Mouse (Mus musculus) forebrain, postnatal 0 days (tissue): ENCODE results near the gene Ide. TPM values are rescaled to one million over a fixed set of nuclear protein-coding genes. Genes with fewer than 3 reads are reported as not detected.
A peak's percentile ranks its signal among the peaks of the same experiment; 100 is the strongest.

Experiments
- ATAC-seq: fragments of 200-750 bp; cut with Nextera tagmentation; 2 replicates; pipeline ENCODE4 v1.8.0; 2017; ENCODE audit warnings: mild to moderate bottlenecking, moderate library complexity
- DNase-seq: peaks from one replicate; pipeline ENCODE4 v3.0.0-alpha.2; 2015
- H3K27ac ChIP-seq: fragments of 300-500 bp; sonication (generic); 2 replicates; pipeline ENCODE4 v1.5.1; 2014; ENCODE audit warnings: low read depth, mild to moderate bottlenecking, antibody characterized with exemption, low read length, moderate library complexity, mixed read lengths
- H3K27me3 ChIP-seq: fragments of 300-500 bp; sonication (generic); 2 replicates; pipeline ENCODE4 v1.6.1; 2014; ENCODE audit warnings: mild to moderate bottlenecking, low read length, mixed read lengths; ENCODE audit not compliant: insufficient read depth
- H3K36me3 ChIP-seq: fragments of 300-500 bp; sonication (generic); 2 replicates; pipeline ENCODE4 v1.6.1; 2014; ENCODE audit warnings: mild to moderate bottlenecking, moderate library complexity; ENCODE audit not compliant: insufficient read depth
- H3K4me1 ChIP-seq: fragments of 300-500 bp; sonication (generic); 2 replicates; pipeline ENCODE4 v1.6.1; 2014; ENCODE audit warnings: antibody characterized with exemption; ENCODE audit not compliant: insufficient read depth
- H3K4me2 ChIP-seq: fragments of 300-500 bp; sonication (generic); 2 replicates; pipeline ENCODE4 v1.6.1; 2014; ENCODE audit warnings: low read depth, mild to moderate bottlenecking, moderate library complexity
- H3K4me3 ChIP-seq: fragments of 300-500 bp; sonication (generic); 2 replicates; pipeline ENCODE4 v1.5.1; 2014; ENCODE audit warnings: low read depth, low read length, mixed read lengths
- H3K9ac ChIP-seq: fragments of 300-500 bp; sonication (generic); 2 replicates; pipeline ENCODE4 v1.6.1; 2014; ENCODE audit warnings: mild to moderate bottlenecking
- H3K9me3 ChIP-seq: fragments of 300-500 bp; sonication (generic); 2 replicates; pipeline ENCODE4 v1.6.1; 2016; ENCODE audit warnings: low read length
- CTCF ChIP-seq: sonication (generic); IDR thresholded peaks from 2 replicates; pipeline ENCODE4 v1.5.1; 2016; ENCODE audit warnings: antibody characterized with exemption, control low read depth, low read depth
- WGBS: fragments of 180-500 bp; shearing (Covaris S2); extraction: QIAGEN DNeasy Blood & Tissue Kit; methylation state at CpG from one replicate; pipeline ENCODE4 v1.1.7; 2014; 5-methylcytosine and 5-hydroxymethylcytosine counted together
- polyA plus RNA-seq: library from polyadenylated mRNA; unstranded; fragments of >200 nt; fragmentation: Nextera tagmentation; extraction: Ambion mirVana; gene quantifications from 2 replicates; pipeline ENCODE4 v1.2.1, GENCODE M21; 2015
- total RNA-seq: library from RNA; depleted of rRNA; stranded (reverse); fragments of >200 nt; gene quantifications from 2 replicates; pipeline ENCODE4 v1.2.3, GENCODE M21; 2014

The Ide gene
- total and polyA plus RNA-seq, 2 experiments from 2014 or later: 25.7 to 31.1 TPM

DNA sequence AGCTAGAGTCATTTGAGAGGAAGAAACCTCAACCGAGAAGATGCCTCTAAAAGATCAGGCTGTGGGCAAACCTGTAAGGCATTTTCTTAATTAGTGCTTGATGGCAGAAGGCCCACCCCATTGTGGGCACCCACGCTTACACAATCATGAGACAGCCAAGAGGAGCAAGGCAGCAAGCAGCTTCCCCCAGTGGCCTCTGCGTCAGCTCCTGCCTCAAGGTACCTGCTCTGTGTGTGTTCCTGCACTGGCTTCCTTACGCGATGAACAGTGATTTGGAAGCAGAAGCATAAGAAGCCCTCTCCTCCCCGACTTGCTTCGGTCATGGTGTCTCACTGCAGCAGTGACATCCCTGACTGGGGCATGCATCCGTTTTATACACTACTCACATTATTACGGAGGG is 62.1 kb downstream of the Ide start:
- Histone ChIP-seq H3K27ac (no peak overlapping the region), H3K9ac (no peak overlapping the region), H3K36me3 (peaks cover 42% of the 10 kb centered on the region), H3K9me3 (no peaks in the 10 kb centered on the region), H3K4me3 (no peak overlapping the region), H3K27me3 (no peaks in the 10 kb centered on the region), H3K4me1 (no peaks in the 10 kb centered on the region), H3K4me2 (no peak overlapping the region)
- ATAC-seq (no peak), DNase-seq (no peak)
- no peak for TF ChIP-seq CTCF
- 91% methylated on average over 9 of the region's 9 CpGs for WGBS

DNA sequence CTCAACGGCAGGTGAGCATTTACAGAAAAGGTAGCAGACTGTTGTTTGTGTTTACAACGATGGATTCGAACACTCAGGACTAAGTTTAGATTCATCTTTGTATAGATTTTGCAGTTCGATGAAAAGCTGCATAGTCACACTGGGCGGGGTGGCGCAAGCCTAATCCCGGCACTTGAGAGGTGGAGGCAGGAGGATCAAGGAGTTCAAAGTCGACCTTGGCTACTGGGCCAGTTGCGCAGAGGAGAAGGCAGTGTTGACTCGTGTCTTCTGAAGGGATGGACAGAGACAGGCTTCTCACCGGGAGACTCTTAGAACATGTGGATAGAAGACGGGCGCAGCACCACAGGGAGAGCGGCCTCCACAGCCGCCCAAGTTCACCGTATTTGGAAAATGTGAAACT is 68.5 kb downstream of the Ide start:
- Histone ChIP-seq H3K4me3 (no peak overlapping the region), H3K27me3 (no peaks in the 10 kb centered on the region), H3K4me1 (no peaks in the 10 kb centered on the region), H3K9ac (no peak overlapping the region), H3K9me3 (no peaks in the 10 kb centered on the region), H3K36me3 (peaks cover 10% of the 10 kb centered on the region), H3K27ac (no peak overlapping the region), H3K4me2 (no peak overlapping the region)
- DNase-seq (no peak), ATAC-seq (no peak)
- 91% methylated on average over 16 of the region's 16 CpGs for WGBS
- no peak for TF ChIP-seq CTCF

DNA sequence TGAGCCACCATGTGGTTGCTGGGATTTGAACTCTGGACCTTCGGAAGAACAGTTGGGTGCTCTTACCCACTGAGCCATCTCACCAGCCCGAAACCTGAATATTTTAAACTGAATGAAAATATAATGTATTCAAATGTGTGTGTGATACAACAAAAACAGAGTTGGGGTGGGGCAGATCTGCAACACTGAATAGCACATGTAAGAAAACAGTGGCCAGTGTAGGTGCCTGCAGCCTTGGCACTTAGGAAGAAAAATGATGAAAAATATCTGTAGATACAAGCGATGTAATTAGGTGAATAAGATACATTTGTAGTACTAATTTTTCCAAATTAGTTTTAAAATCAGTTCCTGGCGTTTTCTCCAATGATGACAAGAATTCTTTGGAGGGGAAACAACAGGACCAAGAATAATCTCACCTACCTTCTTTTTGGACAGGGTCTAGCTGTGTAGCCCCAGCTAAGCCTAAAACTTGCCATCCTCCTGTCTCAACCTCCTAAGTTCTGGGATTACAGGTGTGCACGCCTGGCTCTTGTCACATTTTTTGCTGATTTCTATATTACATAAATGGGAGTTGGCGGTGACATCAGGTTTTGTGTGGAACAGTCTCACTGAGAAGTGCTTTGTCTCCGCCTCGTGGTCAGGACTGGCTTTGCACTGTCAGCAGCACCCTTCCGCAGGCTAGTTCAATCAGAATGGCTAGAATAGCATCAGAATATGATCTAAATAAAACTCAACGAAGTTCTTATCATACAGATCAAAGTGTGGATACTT is 72.1 kb downstream of the Ide start:
- peak; percentile 95 for TF ChIP-seq CTCF
- H3K9ac ChIP-seq: no peak overlapping the region
- 27% methylated on average over 10 of the region's 10 CpGs for WGBS
- H3K4me1 ChIP-seq: no peaks in the 10 kb centered on the region
- H3K27ac ChIP-seq: no peak overlapping the region
- peak; percentile 93 for ATAC-seq
- H3K36me3 ChIP-seq: peaks cover 10% of the 10 kb centered on the region
- H3K4me3 ChIP-seq: no peak overlapping the region
- H3K27me3 ChIP-seq: no peaks in the 10 kb centered on the region
- H3K4me2 ChIP-seq: peak overlapping the region; percentile 1; the same call in 1 of the 2 replicates
- H3K9me3 ChIP-seq: no peaks in the 10 kb centered on the region
- peak; percentile 94 for DNase-seq

DNA sequence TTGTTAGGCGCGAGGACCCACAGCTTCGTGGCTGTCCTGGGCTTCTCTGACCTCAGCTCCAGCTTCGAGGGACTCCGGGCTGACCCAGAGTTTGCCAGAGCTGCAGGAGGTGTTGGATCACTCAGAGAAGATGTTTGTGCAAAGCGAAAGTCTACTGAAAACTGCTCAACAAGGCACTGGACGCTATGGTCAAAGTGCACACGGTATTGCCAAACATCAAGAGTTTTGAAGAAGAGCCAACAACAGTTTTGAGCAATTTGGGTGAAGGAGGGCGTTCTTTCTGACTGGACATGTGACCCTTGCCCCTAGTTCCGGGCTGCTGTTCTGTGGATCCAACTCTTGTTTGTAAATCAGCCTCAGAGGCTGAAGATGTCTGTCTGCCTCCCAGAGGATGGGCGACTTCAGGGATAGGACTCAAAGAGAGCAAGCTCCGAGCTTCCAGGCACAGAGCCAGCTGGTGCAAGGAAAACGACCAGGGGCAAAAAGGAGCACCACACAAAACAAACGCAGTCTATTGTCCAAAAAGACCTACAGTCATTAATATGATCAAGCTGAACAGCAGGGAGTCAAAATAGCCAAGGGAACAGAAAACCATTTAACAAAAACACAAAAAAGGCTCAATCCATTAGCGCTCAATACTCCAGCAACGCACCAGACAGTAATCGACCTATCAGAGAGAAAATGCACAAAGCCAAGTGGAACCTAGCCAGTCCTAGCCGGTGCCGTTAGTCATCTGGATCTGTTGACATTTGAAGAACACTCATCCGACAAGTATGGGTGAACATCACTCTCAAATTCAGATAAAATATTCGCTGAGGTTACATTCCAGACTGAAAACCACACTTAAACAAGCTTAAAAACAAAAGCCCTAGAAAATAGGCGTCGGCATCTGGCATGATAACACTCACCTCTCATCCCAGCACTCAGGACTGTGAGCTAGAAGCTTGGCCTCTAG is 73.4 kb downstream of the Ide start:
- DNase-seq (peak; percentile 26), ATAC-seq (no peak)
- H3K4me2 ChIP-seq: peak overlapping the region; percentile 11; the same call in 1 of the 2 replicates
- TF ChIP-seq CTCF: no peak
- H3K9me3 ChIP-seq: no peaks in the 10 kb centered on the region
- no peak overlapping the region for H3K27ac ChIP-seq
- H3K27me3 ChIP-seq: no peaks in the 10 kb centered on the region
- H3K4me3 ChIP-seq: no peak overlapping the region
- WGBS: 40% methylated on average over 23 of the region's 23 CpGs
- no peak overlapping the region for H3K9ac ChIP-seq
- H3K4me1 ChIP-seq: no peaks in the 10 kb centered on the region
- peaks cover 9% of the 10 kb centered on the region for H3K36me3 ChIP-seq

DNA sequence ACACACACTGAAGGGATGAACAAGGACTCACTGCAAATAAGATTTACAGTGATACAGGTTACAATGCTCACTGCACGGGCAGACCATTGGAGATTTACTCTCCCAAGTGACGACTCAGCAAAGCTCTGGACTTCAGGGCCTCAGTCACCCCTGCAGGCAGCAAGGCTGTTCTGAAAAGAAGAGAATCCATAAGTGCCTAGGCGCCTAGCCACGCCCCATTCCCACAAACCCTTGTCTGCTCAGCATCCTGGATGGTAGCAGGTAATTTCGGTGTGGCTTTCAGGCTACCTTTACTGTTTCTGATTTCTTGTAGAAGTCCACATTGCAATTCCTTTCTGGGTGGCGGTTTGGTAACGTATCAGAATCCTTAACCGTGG is 74.1 kb downstream of the Ide start:
- ATAC-seq (no peak), DNase-seq (no peak)
- H3K4me1 ChIP-seq: no peaks in the 10 kb centered on the region
- H3K27me3 ChIP-seq: no peaks in the 10 kb centered on the region
- peaks cover 2% of the 10 kb centered on the region; the same call in 1 of the 2 replicates for H3K36me3 ChIP-seq
- no peak overlapping the region for H3K4me2 ChIP-seq
- no peak overlapping the region for H3K4me3 ChIP-seq
- H3K9ac ChIP-seq: no peak overlapping the region
- no peak for TF ChIP-seq CTCF
- WGBS: 70% methylated on average over 8 of the region's 8 CpGs
- H3K9me3 ChIP-seq: no peaks in the 10 kb centered on the region
- H3K27ac ChIP-seq: no peak overlapping the region

DNA sequence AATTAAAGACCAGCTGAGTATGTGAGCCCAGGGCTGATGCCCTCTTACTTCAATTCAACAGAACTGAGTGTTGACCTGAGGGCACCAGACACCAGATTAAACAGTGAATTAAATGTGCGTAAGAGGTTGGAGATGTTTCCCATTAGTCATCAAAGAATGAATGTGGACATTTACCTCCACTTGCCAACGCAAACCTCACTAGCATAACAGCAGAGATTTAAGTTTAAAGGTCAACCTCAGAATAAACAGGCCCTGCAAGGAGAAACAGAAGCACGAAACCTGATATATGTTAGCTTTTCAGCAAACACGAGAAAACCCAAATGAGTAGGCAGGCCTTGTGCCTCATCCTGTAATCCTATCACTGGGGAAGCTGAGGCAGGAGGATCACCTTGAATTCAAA is 75.3 kb downstream of the Ide start:
- H3K36me3 ChIP-seq: no peaks in the 10 kb centered on the region
- TF ChIP-seq CTCF: no peak
- DNase-seq: no peak
- no peak overlapping the region for H3K27ac ChIP-seq
- H3K4me3 ChIP-seq: no peak overlapping the region
- H3K9ac ChIP-seq: no peak overlapping the region
- H3K9me3 ChIP-seq: no peaks in the 10 kb centered on the region
- H3K4me2 ChIP-seq: no peak overlapping the region
- 83% methylated on average over 4 of the region's 4 CpGs for WGBS
- no peak for ATAC-seq
- H3K4me1 ChIP-seq: no peaks in the 10 kb centered on the region
- H3K27me3 ChIP-seq: no peaks in the 10 kb centered on the region

DNA sequence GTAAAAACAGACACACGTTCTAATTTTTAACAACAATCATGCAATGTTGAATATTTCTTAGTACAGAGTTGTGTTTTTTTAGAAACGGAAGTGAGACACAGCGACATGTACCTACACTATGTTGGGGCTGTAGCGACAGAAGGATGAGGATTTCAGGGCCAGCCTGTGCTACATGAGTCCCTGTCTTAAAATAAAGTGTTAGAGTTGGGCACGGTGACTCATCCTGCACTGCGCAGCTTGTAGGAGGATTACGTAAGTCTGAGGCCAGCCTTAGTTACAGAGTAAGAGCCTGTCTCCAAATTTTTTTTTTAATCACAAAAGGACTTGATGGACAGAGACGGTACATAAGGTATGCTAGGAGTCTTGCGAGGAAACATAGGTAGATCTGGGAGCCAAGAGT is 82.3 kb downstream of the Ide start:
- H3K36me3 ChIP-seq: no peaks in the 10 kb centered on the region
- H3K9ac ChIP-seq: no peak overlapping the region
- WGBS: 93% methylated on average over 9 of the region's 9 CpGs
- DNase-seq (no peak), ATAC-seq (no peak)
- H3K27ac ChIP-seq: no peak overlapping the region
- TF ChIP-seq CTCF: no peak
- no peaks in the 10 kb centered on the region for H3K27me3 ChIP-seq
- no peak overlapping the region for H3K4me2 ChIP-seq
- H3K4me3 ChIP-seq: no peak overlapping the region
- H3K9me3 ChIP-seq: no peaks in the 10 kb centered on the region
- no peaks in the 10 kb centered on the region for H3K4me1 ChIP-seq
